Mouse (Mus musculus): ENCODE measurements around the gene Ltbp2. TPM values are rescaled to one million over a fixed set of nuclear protein-coding genes. Genes with fewer than 3 reads are reported as not detected.

Gene Ltbp2
- polyA plus RNA-seq, 1 experiment from 2014 or later: 0.08 TPM

- Histone ChIP-seq H3K36me3 (ENCODE audit: control insufficient read depth, insufficient read depth, low read length) (no peaks in the 10 kb centered on the region), H3K27me3 (ENCODE audit: control insufficient read depth, insufficient read depth, low read length) (no peaks in the 10 kb centered on the region), H3K9ac (ENCODE audit: low read depth, low read length) (no peak overlapping the region), H3K4me2 (replicated peaks; ENCODE audit: low read depth, low read length) (no peak overlapping the region), H3K27ac (ENCODE audit: low read depth, low read length) (no peak overlapping the region), H3K9me3 (ENCODE audit: control insufficient read depth, low read length) (no peaks in the 10 kb centered on the region), H3K4me1 (ENCODE audit: control insufficient read depth, insufficient read depth, low read length) (no peaks in the 10 kb centered on the region), H3K4me3 (ENCODE audit: low read length) (no peak overlapping the region)
- WGBS: 71% methylated on average over 11 of the region's 11 CpGs
- ATAC-seq (ENCODE audit: low FRiP score, low TSS enrichment): no peak
Observed at GRCm38 (mm10) chr12:84885107-84885876, 9.0 kb upstream of the Ltbp2 start.

- Histone ChIP-seq H3K4me1 (ENCODE audit: control insufficient read depth, insufficient read depth, low read length) (no peaks in the 10 kb centered on the region), H3K4me2 (replicated peaks; ENCODE audit: low read depth, low read length) (no peak overlapping the region), H3K4me3 (ENCODE audit: low read length) (no peak overlapping the region), H3K36me3 (ENCODE audit: control insufficient read depth, insufficient read depth, low read length) (no peaks in the 10 kb centered on the region), H3K27ac (ENCODE audit: low read depth, low read length) (no peak overlapping the region), H3K9me3 (ENCODE audit: control insufficient read depth, low read length) (no peaks in the 10 kb centered on the region), H3K9ac (ENCODE audit: low read depth, low read length) (no peak overlapping the region), H3K27me3 (ENCODE audit: control insufficient read depth, insufficient read depth, low read length) (no peaks in the 10 kb centered on the region)
- no peak for ATAC-seq (ENCODE audit: low FRiP score, low TSS enrichment)
- WGBS: 86% methylated on average over 7 of the region's 7 CpGs
Observed at GRCm38 (mm10) chr12:84884423-84885076, 8.2 kb upstream of the Ltbp2 start.

GRCm38 (mm10) chr12:84882796-84883195 is 6.5 kb upstream of the Ltbp2 start:
- no peak for ATAC-seq (ENCODE audit: low FRiP score, low TSS enrichment)
- no peak overlapping the region for H3K9ac ChIP-seq (ENCODE audit: low read depth, low read length)
- H3K36me3 ChIP-seq (ENCODE audit: control insufficient read depth, insufficient read depth, low read length): no peaks in the 10 kb centered on the region
- H3K4me2 ChIP-seq (replicated peaks; ENCODE audit: low read depth, low read length): no peak overlapping the region
- no peak overlapping the region for H3K4me3 ChIP-seq (ENCODE audit: low read length)
- H3K4me1 ChIP-seq (ENCODE audit: control insufficient read depth, insufficient read depth, low read length): no peaks in the 10 kb centered on the region
- WGBS: 74% methylated on average over 4 of the region's 4 CpGs
- H3K27ac ChIP-seq (ENCODE audit: low read depth, low read length): no peak overlapping the region
- no peaks in the 10 kb centered on the region for H3K27me3 ChIP-seq (ENCODE audit: control insufficient read depth, insufficient read depth, low read length)
- no peaks in the 10 kb centered on the region for H3K9me3 ChIP-seq (ENCODE audit: control insufficient read depth, low read length)

- no peaks in the 10 kb centered on the region for H3K9me3 ChIP-seq (ENCODE audit: control insufficient read depth, low read length)
- H3K27me3 ChIP-seq (ENCODE audit: control insufficient read depth, insufficient read depth, low read length): peaks cover 23% of the 10 kb centered on the region
- H3K4me1 ChIP-seq (ENCODE audit: control insufficient read depth, insufficient read depth, low read length): peaks cover 11% of the 10 kb centered on the region; the same call in 1 of the 2 replicates
- no peaks in the 10 kb centered on the region for H3K36me3 ChIP-seq (ENCODE audit: control insufficient read depth, insufficient read depth, low read length)
- H3K27ac ChIP-seq (ENCODE audit: low read depth, low read length): no peak overlapping the region
- no peak overlapping the region for H3K9ac ChIP-seq (ENCODE audit: low read depth, low read length)
- H3K4me2 ChIP-seq (replicated peaks; ENCODE audit: low read depth, low read length): no peak overlapping the region
- ATAC-seq (ENCODE audit: low FRiP score, low TSS enrichment): no peak
- no peak overlapping the region for H3K4me3 ChIP-seq (ENCODE audit: low read length)
- 61% methylated on average over 11 of the region's 11 CpGs for WGBS
Observed at GRCm38 (mm10) chr12:84880091-84880490, 3.8 kb upstream of the Ltbp2 start.

- no peak overlapping the region for H3K27ac ChIP-seq (ENCODE audit: low read depth, low read length)
- peak overlapping the region; percentile 38 for H3K4me3 ChIP-seq (ENCODE audit: low read length)
- peaks cover 38% of the 10 kb centered on the region for H3K27me3 ChIP-seq (ENCODE audit: control insufficient read depth, insufficient read depth, low read length)
- H3K4me2 ChIP-seq (replicated peaks; ENCODE audit: low read depth, low read length): peak overlapping the region; percentile 41
- peaks cover 11% of the 10 kb centered on the region; the same call in 1 of the 2 replicates for H3K4me1 ChIP-seq (ENCODE audit: control insufficient read depth, insufficient read depth, low read length)
- WGBS: 2% methylated on average over 55 of the region's 59 CpGs
- H3K9ac ChIP-seq (ENCODE audit: low read depth, low read length): peak overlapping the region; percentile 23; the same call in 1 of the 2 replicates
- H3K9me3 ChIP-seq (ENCODE audit: control insufficient read depth, low read length): no peaks in the 10 kb centered on the region
- H3K36me3 ChIP-seq (ENCODE audit: control insufficient read depth, insufficient read depth, low read length): no peaks in the 10 kb centered on the region
- ATAC-seq (ENCODE audit: low FRiP score, low TSS enrichment): peak; percentile 45; the same call in 1 of the 2 replicates
Observed at GRCm38 (mm10) chr12:84875761-84876480, 411 bp downstream of the Ltbp2 start.

GRCm38 (mm10) chr12:84873434-84873833 is 2.9 kb downstream of the Ltbp2 start:
- no peak overlapping the region for H3K9ac ChIP-seq (ENCODE audit: low read depth, low read length)
- no peak overlapping the region for H3K4me3 ChIP-seq (ENCODE audit: low read length)
- H3K27me3 ChIP-seq (ENCODE audit: control insufficient read depth, insufficient read depth, low read length): peaks cover 38% of the 10 kb centered on the region
- no peaks in the 10 kb centered on the region for H3K9me3 ChIP-seq (ENCODE audit: control insufficient read depth, low read length)
- H3K27ac ChIP-seq (ENCODE audit: low read depth, low read length): no peak overlapping the region
- WGBS: 3% methylated on average over 3 of the region's 3 CpGs
- H3K4me1 ChIP-seq (ENCODE audit: control insufficient read depth, insufficient read depth, low read length): peaks cover 11% of the 10 kb centered on the region; the same call in 1 of the 2 replicates
- no peak for ATAC-seq (ENCODE audit: low FRiP score, low TSS enrichment)
- no peaks in the 10 kb centered on the region for H3K36me3 ChIP-seq (ENCODE audit: control insufficient read depth, insufficient read depth, low read length)
- no peak overlapping the region for H3K4me2 ChIP-seq (replicated peaks; ENCODE audit: low read depth, low read length)

GRCm38 (mm10) chr12:84872310-84872709 is 4.0 kb downstream of the Ltbp2 start:
- Histone ChIP-seq H3K4me2 (replicated peaks; ENCODE audit: low read depth, low read length) (no peak overlapping the region), H3K27me3 (ENCODE audit: control insufficient read depth, insufficient read depth, low read length) (peaks cover 37% of the 10 kb centered on the region), H3K27ac (ENCODE audit: low read depth, low read length) (no peak overlapping the region), H3K4me3 (ENCODE audit: low read length) (no peak overlapping the region), H3K4me1 (ENCODE audit: control insufficient read depth, insufficient read depth, low read length) (peaks cover 11% of the 10 kb centered on the region; the same call in 1 of the 2 replicates), H3K9me3 (ENCODE audit: control insufficient read depth, low read length) (no peaks in the 10 kb centered on the region), H3K9ac (ENCODE audit: low read depth, low read length) (no peak overlapping the region), H3K36me3 (ENCODE audit: control insufficient read depth, insufficient read depth, low read length) (no peaks in the 10 kb centered on the region)
- ATAC-seq (ENCODE audit: low FRiP score, low TSS enrichment): no peak
- WGBS: 73% methylated on average over 2 of the region's 2 CpGs

- Histone ChIP-seq H3K9me3 (ENCODE audit: control insufficient read depth, low read length) (no peaks in the 10 kb centered on the region), H3K4me2 (replicated peaks; ENCODE audit: low read depth, low read length) (no peak overlapping the region), H3K36me3 (ENCODE audit: control insufficient read depth, insufficient read depth, low read length) (no peaks in the 10 kb centered on the region), H3K27ac (ENCODE audit: low read depth, low read length) (no peak overlapping the region), H3K4me3 (ENCODE audit: low read length) (no peak overlapping the region), H3K4me1 (ENCODE audit: control insufficient read depth, insufficient read depth, low read length) (no peaks in the 10 kb centered on the region), H3K27me3 (ENCODE audit: control insufficient read depth, insufficient read depth, low read length) (no peaks in the 10 kb centered on the region), H3K9ac (ENCODE audit: low read depth, low read length) (no peak overlapping the region)
- 81% methylated on average over 9 of the region's 9 CpGs for WGBS
- ATAC-seq (ENCODE audit: low FRiP score, low TSS enrichment): no peak
Observed at GRCm38 (mm10) chr12:84865431-84865830, 10.9 kb downstream of the Ltbp2 start.
